Mouse (Mus musculus) midbrain, embryonic 10.5 days (tissue): Measurements from ENCODE around the gene Ppp1r12b. TPM values are rescaled to one million over a fixed set of nuclear protein-coding genes. Genes with fewer than 3 reads are reported as not detected.

Source experiments
- DNase-seq: peaks from one replicate; pipeline ENCODE4 v3.0.0-alpha.2; 2017; ENCODE audit warnings: low spot score
- H3K27ac ChIP-seq: fragments of 300-500 bp; sonication (generic); replicated peaks from 2 replicates; pipeline ENCODE4 v1.5.1; 2016; ENCODE audit warnings: mild to moderate bottlenecking
- H3K27me3 ChIP-seq: fragments of 300-500 bp; sonication (generic); 2 replicates; pipeline ENCODE4 v1.6.1; 2016; ENCODE audit warnings: low read depth, mild to moderate bottlenecking; ENCODE audit not compliant: poor library complexity, severe bottlenecking
- H3K36me3 ChIP-seq: fragments of 300-500 bp; sonication (generic); 2 replicates; pipeline ENCODE4 v1.6.1; 2016; ENCODE audit warnings: mild to moderate bottlenecking, moderate library complexity
- H3K4me1 ChIP-seq: fragments of 300-500 bp; sonication (generic); 2 replicates; pipeline ENCODE4 v1.6.1; 2016
- H3K4me3 ChIP-seq: fragments of 300-500 bp; sonication (generic); 2 replicates; pipeline ENCODE4 v1.5.1; 2016; ENCODE audit warnings: mild to moderate bottlenecking, moderate library complexity
- H3K9me3 ChIP-seq: fragments of 300-500 bp; sonication (generic); replicated peaks from 2 replicates; pipeline ENCODE4 v1.6.1; 2016; ENCODE audit warnings: mild to moderate bottlenecking
- WGBS: fragments of 180-500 bp; shearing (Covaris S2); methylation state at CpG from one replicate; pipeline ENCODE4 v1.1.7; 2016; 5-methylcytosine and 5-hydroxymethylcytosine counted together
- polyA plus RNA-seq: library from polyadenylated mRNA; unstranded; fragments of >200 nt; fragmentation: Nextera tagmentation; extraction: Ambion mirVana; gene quantifications from 2 replicates; pipeline ENCODE4 v1.2.1, GENCODE M21; 2016

Ppp1r12b gene
- polyA plus RNA-seq, 1 experiment from 2014 or later = 5.7 TPM

GRCm38 (mm10) chr1:134872678-134873077 lies 83.1 kb downstream of the Ppp1r12b start:
- Histone ChIP-seq H3K4me3 (no peak overlapping the region), H3K27me3 (no peaks in the 10 kb centered on the region), H3K36me3 (peaks cover 10% of the 10 kb centered on the region), H3K9me3 (no peaks in the 10 kb centered on the region), H3K27ac (no peak overlapping the region), H3K4me1 (no peaks in the 10 kb centered on the region)
- DNase-seq = no peak
- WGBS = 86% methylated on average over 6 of the region's 6 CpGs

GRCm38 (mm10) chr1:134866426-134866825 lies 89.3 kb downstream of the Ppp1r12b start:
- H3K27ac ChIP-seq = no peak overlapping the region
- no peak overlapping the region for H3K4me3 ChIP-seq
- H3K27me3 ChIP-seq = peaks cover 52% of the 10 kb centered on the region
- no peaks in the 10 kb centered on the region for H3K9me3 ChIP-seq
- peaks cover 9% of the 10 kb centered on the region for H3K36me3 ChIP-seq
- WGBS = 91% methylated on average over 2 of the region's 2 CpGs
- H3K4me1 ChIP-seq = peaks cover 6% of the 10 kb centered on the region
- DNase-seq = no peak

- H3K27me3 ChIP-seq = peaks cover 58% of the 10 kb centered on the region
- H3K27ac ChIP-seq = no peak overlapping the region
- H3K9me3 ChIP-seq = no peaks in the 10 kb centered on the region
- DNase-seq = no peak
- H3K4me1 ChIP-seq = peaks cover 14% of the 10 kb centered on the region
- no peak overlapping the region for H3K4me3 ChIP-seq
- peaks cover 9% of the 10 kb centered on the region for H3K36me3 ChIP-seq
- WGBS = 46% methylated on average over 6 of the region's 6 CpGs
These were observed 90.2 kb downstream of the Ppp1r12b start for GRCm38 (mm10) chr1:134865552-134865951.

GRCm38 (mm10) chr1:134860538-134860937 lies 95.2 kb downstream of the Ppp1r12b start:
- 9% methylated on average over 2 of the region's 2 CpGs for WGBS
- no peak overlapping the region for H3K27ac ChIP-seq
- DNase-seq = no peak

GRCm38 (mm10) chr1:134858344-134859053 lies 97.2 kb downstream of the Ppp1r12b start:
- Histone ChIP-seq H3K4me3 (no peak overlapping the region), H3K9me3 (no peaks in the 10 kb centered on the region), H3K36me3 (peaks cover 5% of the 10 kb centered on the region; the same call in 1 of the 2 replicates), H3K27me3 (peaks cover 59% of the 10 kb centered on the region), H3K4me1 (peaks cover 18% of the 10 kb centered on the region), H3K27ac (no peak overlapping the region)
- DNase-seq = no peak
- 83% methylated on average over 3 of the region's 3 CpGs for WGBS

More at GRCm38 (mm10) chr1:134860538-134860937, 95.2 kb downstream of the Ppp1r12b start:
- H3K36me3 ChIP-seq = peaks cover 5% of the 10 kb centered on the region; the same call in 1 of the 2 replicates
- no peak overlapping the region for H3K4me3 ChIP-seq
- H3K4me1 ChIP-seq = peaks cover 18% of the 10 kb centered on the region
- H3K27me3 ChIP-seq = peaks cover 80% of the 10 kb centered on the region
- no peaks in the 10 kb centered on the region for H3K9me3 ChIP-seq

- Histone ChIP-seq H3K9me3 (no peaks in the 10 kb centered on the region), H3K4me3 (no peak overlapping the region), H3K27me3 (peaks cover 26% of the 10 kb centered on the region), H3K36me3 (peaks cover 3% of the 10 kb centered on the region; the same call in 1 of the 2 replicates), H3K4me1 (0 out of 2 replicates have a peak, but pooled peaks cover 3% of the 10 kb centered on the region), H3K27ac (no peak overlapping the region)
- WGBS = 86% methylated on average over 1 of the region's 1 CpGs
- peak; percentile 61 for DNase-seq
These were observed 101.3 kb downstream of the Ppp1r12b start for GRCm38 (mm10) chr1:134854325-134854982.

- H3K27me3 ChIP-seq = peaks cover 10% of the 10 kb centered on the region
- no peak for DNase-seq
- H3K4me3 ChIP-seq = no peak overlapping the region
- no peak overlapping the region for H3K27ac ChIP-seq
- no peaks in the 10 kb centered on the region for H3K9me3 ChIP-seq
- H3K36me3 ChIP-seq = peaks cover 3% of the 10 kb centered on the region; the same call in 1 of the 2 replicates
- 0 out of 2 replicates have a peak, but pooled peaks cover 3% of the 10 kb centered on the region for H3K4me1 ChIP-seq
- 97% methylated on average over 3 of the region's 3 CpGs for WGBS
These were observed 102.9 kb downstream of the Ppp1r12b start for GRCm38 (mm10) chr1:134852797-134853196.

- Histone ChIP-seq H3K4me1 (0 out of 2 replicates have a peak, but pooled peaks cover 3% of the 10 kb centered on the region), H3K36me3 (peaks cover 3% of the 10 kb centered on the region; the same call in 1 of the 2 replicates), H3K27me3 (no peaks in the 10 kb centered on the region), H3K27ac (no peak overlapping the region), H3K4me3 (no peak overlapping the region), H3K9me3 (no peaks in the 10 kb centered on the region)
- DNase-seq = no peak
- WGBS = 91% methylated on average over 5 of the region's 5 CpGs
These were observed 104.5 kb downstream of the Ppp1r12b start for GRCm38 (mm10) chr1:134851211-134851610.

- H3K27ac ChIP-seq = no peak overlapping the region
- no peak overlapping the region for H3K4me3 ChIP-seq
- peaks cover 3% of the 10 kb centered on the region; the same call in 1 of the 2 replicates for H3K36me3 ChIP-seq
- no peak for DNase-seq
- H3K4me1 ChIP-seq = 0 out of 2 replicates have a peak, but pooled peaks cover 3% of the 10 kb centered on the region
- no peaks in the 10 kb centered on the region for H3K9me3 ChIP-seq
- H3K27me3 ChIP-seq = no peaks in the 10 kb centered on the region
- 95% methylated on average over 3 of the region's 3 CpGs for WGBS
These were observed 105.4 kb downstream of the Ppp1r12b start for GRCm38 (mm10) chr1:134850361-134850760.

- H3K4me1 ChIP-seq = 0 out of 2 replicates have a peak, but pooled peaks cover 3% of the 10 kb centered on the region
- peaks cover 3% of the 10 kb centered on the region; the same call in 1 of the 2 replicates for H3K36me3 ChIP-seq
- WGBS = 91% methylated on average over 9 of the region's 9 CpGs
- H3K4me3 ChIP-seq = no peak overlapping the region
- no peaks in the 10 kb centered on the region for H3K27me3 ChIP-seq
- H3K9me3 ChIP-seq = no peaks in the 10 kb centered on the region
- no peak overlapping the region for H3K27ac ChIP-seq
- DNase-seq = no peak
These were observed 107.9 kb downstream of the Ppp1r12b start for GRCm38 (mm10) chr1:134847851-134848250.

GRCm38 (mm10) chr1:134846295-134846988 lies 109.3 kb downstream of the Ppp1r12b start:
- H3K27me3 ChIP-seq = no peaks in the 10 kb centered on the region
- no peaks in the 10 kb centered on the region for H3K9me3 ChIP-seq
- no peak for DNase-seq
- H3K4me3 ChIP-seq = no peak overlapping the region
- no peak overlapping the region for H3K27ac ChIP-seq
- H3K36me3 ChIP-seq = peaks cover 3% of the 10 kb centered on the region; the same call in 1 of the 2 replicates
- 0 out of 2 replicates have a peak, but pooled peaks cover 1% of the 10 kb centered on the region for H3K4me1 ChIP-seq
- WGBS = 83% methylated on average over 10 of the region's 10 CpGs

- DNase-seq = no peak
- Histone ChIP-seq H3K27me3 (no peaks in the 10 kb centered on the region), H3K27ac (no peak overlapping the region), H3K9me3 (no peaks in the 10 kb centered on the region), H3K36me3 (no peaks in the 10 kb centered on the region), H3K4me1 (no peaks in the 10 kb centered on the region), H3K4me3 (no peak overlapping the region)
- WGBS = 93% methylated on average over 6 of the region's 6 CpGs
These were observed 112.4 kb downstream of the Ppp1r12b start for GRCm38 (mm10) chr1:134843369-134843768.
